Mouse (Mus musculus) olfactory bulb, adult 2 months (tissue): ENCODE data around the gene Fcrlb.

ENCODE experiments used
- CTCF ChIP-seq: fragments of 200-500 bp; IDR thresholded peaks from 2 replicates; pipeline ENCODE4 v1.5.1; 2012; ENCODE audit warnings: low read depth, mild to moderate bottlenecking, low read length, moderate library complexity; ENCODE audit not compliant: insufficient read depth
- POLR2A ChIP-seq: fragments of 200-500 bp; IDR thresholded peaks from 2 replicates; pipeline ENCODE4 v1.6.1; 2012; ENCODE audit warnings: mild to moderate bottlenecking, low read depth, low read length, moderate library complexity; ENCODE audit not compliant: insufficient read depth

GRCm38 (mm10) chr1:170864754-170865153, 48.0 kb downstream of the Fcrlb start:
- no peak for TF ChIP-seq POLR2A
- TF ChIP-seq CTCF, result no peak
